Mouse (Mus musculus): Measurements from ENCODE around the gene Plb1. TPM values are rescaled to one million over a fixed set of nuclear protein-coding genes. Genes with fewer than 3 reads are reported as not detected.

Plb1 gene
- polyA plus RNA-seq, 1 experiment from 2014 or later, result not detected

DNA sequence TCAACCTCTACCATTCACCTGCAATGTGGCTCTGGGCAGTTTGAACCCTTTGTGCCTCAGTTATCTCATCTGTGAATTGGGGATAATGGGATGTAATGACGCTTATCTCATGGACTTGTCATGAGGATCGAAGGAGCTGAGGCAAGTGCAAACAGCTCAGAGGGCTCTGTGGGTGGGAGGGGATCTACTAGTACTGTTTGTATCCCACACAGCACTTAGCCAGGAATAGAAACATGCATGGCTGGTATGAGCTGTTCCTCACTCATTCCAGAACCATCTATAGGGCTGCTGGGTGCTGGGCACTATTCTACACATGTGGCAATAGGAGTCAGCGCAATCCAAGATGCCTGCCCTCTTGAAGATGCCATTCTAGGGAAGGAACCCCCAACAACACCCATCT is 32.9 kb upstream of the Plb1 start:
- Histone ChIP-seq H3K4me3 (ENCODE audit: low read depth, low read length) (no peak overlapping the region), H3K27ac (ENCODE audit: low read depth, low read length) (no peak overlapping the region), H3K4me1 (ENCODE audit: control insufficient read depth, insufficient read depth, low read length) (no peaks in the 10 kb centered on the region), H3K27me3 (ENCODE audit: control insufficient read depth, insufficient read depth, low read length) (no peaks in the 10 kb centered on the region), H3K4me2 (ENCODE audit: low read depth, low read length) (no peak overlapping the region), H3K9ac (replicated peaks; ENCODE audit: low read depth, low read length) (no peak overlapping the region), H3K36me3 (ENCODE audit: control insufficient read depth, insufficient read depth, low read length) (no peaks in the 10 kb centered on the region), H3K9me3 (ENCODE audit: control insufficient read depth, low read length) (no peaks in the 10 kb centered on the region)
- 96% methylated on average over 3 of the region's 3 CpGs for WGBS
- ATAC-seq (ENCODE audit: low read depth), result no peak

DNA sequence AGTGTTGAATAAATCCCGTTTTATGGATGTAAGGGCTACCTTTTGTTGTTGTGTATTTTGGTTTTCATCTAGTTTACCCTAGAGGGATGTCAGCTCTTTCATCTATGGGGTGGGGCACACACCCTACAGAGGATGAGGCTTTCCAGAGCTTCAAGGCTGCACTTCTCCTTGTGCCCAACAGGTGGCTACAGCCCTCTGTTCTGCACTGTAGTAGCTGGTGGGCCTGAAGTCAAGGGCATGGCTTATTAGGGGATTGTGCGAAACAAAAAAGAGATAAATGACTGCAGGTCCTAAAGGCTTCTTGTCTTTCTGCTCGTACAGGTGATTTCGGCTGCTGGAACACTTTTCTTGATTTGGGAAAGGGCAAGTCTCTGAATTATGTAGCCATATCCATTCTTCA is 27.9 kb upstream of the Plb1 start:
- ATAC-seq (ENCODE audit: low read depth), result no peak
- no peaks in the 10 kb centered on the region for H3K9me3 ChIP-seq (ENCODE audit: control insufficient read depth, low read length)
- H3K27me3 ChIP-seq (ENCODE audit: control insufficient read depth, insufficient read depth, low read length), result no peaks in the 10 kb centered on the region
- H3K9ac ChIP-seq (replicated peaks; ENCODE audit: low read depth, low read length), result no peak overlapping the region
- H3K4me2 ChIP-seq (ENCODE audit: low read depth, low read length), result no peak overlapping the region
- H3K4me1 ChIP-seq (ENCODE audit: control insufficient read depth, insufficient read depth, low read length), result no peaks in the 10 kb centered on the region
- 71% methylated on average over 4 of the region's 4 CpGs for WGBS
- H3K27ac ChIP-seq (ENCODE audit: low read depth, low read length), result no peak overlapping the region
- no peaks in the 10 kb centered on the region for H3K36me3 ChIP-seq (ENCODE audit: control insufficient read depth, insufficient read depth, low read length)
- no peak overlapping the region for H3K4me3 ChIP-seq (ENCODE audit: low read depth, low read length)

GRCm38 (mm10) chr5:32206726-32207125 is 25.8 kb upstream of the Plb1 start:
- H3K9ac ChIP-seq (replicated peaks; ENCODE audit: low read depth, low read length), result no peak overlapping the region
- H3K27ac ChIP-seq (ENCODE audit: low read depth, low read length), result no peak overlapping the region
- H3K27me3 ChIP-seq (ENCODE audit: control insufficient read depth, insufficient read depth, low read length), result no peaks in the 10 kb centered on the region
- no peaks in the 10 kb centered on the region for H3K9me3 ChIP-seq (ENCODE audit: control insufficient read depth, low read length)
- H3K4me1 ChIP-seq (ENCODE audit: control insufficient read depth, insufficient read depth, low read length), result no peaks in the 10 kb centered on the region
- H3K36me3 ChIP-seq (ENCODE audit: control insufficient read depth, insufficient read depth, low read length), result no peaks in the 10 kb centered on the region
- H3K4me2 ChIP-seq (ENCODE audit: low read depth, low read length), result no peak overlapping the region
- 79% methylated on average over 2 of the region's 2 CpGs for WGBS
- H3K4me3 ChIP-seq (ENCODE audit: low read depth, low read length), result no peak overlapping the region
- no peak for ATAC-seq (ENCODE audit: low read depth)

GRCm38 (mm10) chr5:32208460-32208859 is 24.0 kb upstream of the Plb1 start:
- 81% methylated on average over 8 of the region's 8 CpGs for WGBS
- no peaks in the 10 kb centered on the region for H3K36me3 ChIP-seq (ENCODE audit: control insufficient read depth, insufficient read depth, low read length)
- H3K27ac ChIP-seq (ENCODE audit: low read depth, low read length), result no peak overlapping the region
- no peaks in the 10 kb centered on the region for H3K9me3 ChIP-seq (ENCODE audit: control insufficient read depth, low read length)
- no peaks in the 10 kb centered on the region for H3K27me3 ChIP-seq (ENCODE audit: control insufficient read depth, insufficient read depth, low read length)
- H3K9ac ChIP-seq (replicated peaks; ENCODE audit: low read depth, low read length), result no peak overlapping the region
- ATAC-seq (ENCODE audit: low read depth), result no peak
- H3K4me3 ChIP-seq (ENCODE audit: low read depth, low read length), result no peak overlapping the region
- no peak overlapping the region for H3K4me2 ChIP-seq (ENCODE audit: low read depth, low read length)
- H3K4me1 ChIP-seq (ENCODE audit: control insufficient read depth, insufficient read depth, low read length), result no peaks in the 10 kb centered on the region

DNA sequence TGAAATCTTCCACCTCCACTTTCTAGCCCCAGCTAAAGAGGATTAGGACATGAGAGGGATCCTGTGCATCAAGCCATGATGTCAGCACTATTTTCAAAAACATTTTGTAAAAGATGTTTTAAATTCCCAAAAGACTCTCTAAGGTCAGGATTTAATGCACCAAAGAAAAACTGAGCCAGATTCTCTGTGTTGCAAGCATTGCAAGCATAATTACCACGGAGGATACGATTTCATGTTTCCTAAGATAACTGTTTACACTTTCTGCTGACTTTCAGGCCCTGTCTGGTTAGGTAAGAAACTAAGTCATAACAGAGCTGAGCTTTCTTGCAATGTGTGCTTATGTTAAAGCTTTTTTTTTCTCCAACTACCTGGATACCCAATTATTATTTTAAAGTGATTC is 21.5 kb upstream of the Plb1 start:
- Histone ChIP-seq H3K4me1 (ENCODE audit: control insufficient read depth, insufficient read depth, low read length) (no peaks in the 10 kb centered on the region), H3K9me3 (ENCODE audit: control insufficient read depth, low read length) (no peaks in the 10 kb centered on the region), H3K27ac (ENCODE audit: low read depth, low read length) (no peak overlapping the region), H3K27me3 (ENCODE audit: control insufficient read depth, insufficient read depth, low read length) (no peaks in the 10 kb centered on the region), H3K9ac (replicated peaks; ENCODE audit: low read depth, low read length) (no peak overlapping the region), H3K36me3 (ENCODE audit: control insufficient read depth, insufficient read depth, low read length) (no peaks in the 10 kb centered on the region), H3K4me2 (ENCODE audit: low read depth, low read length) (no peak overlapping the region), H3K4me3 (ENCODE audit: low read depth, low read length) (no peak overlapping the region)
- WGBS, result 80% methylated on average over 2 of the region's 2 CpGs
- no peak for ATAC-seq (ENCODE audit: low read depth)

DNA sequence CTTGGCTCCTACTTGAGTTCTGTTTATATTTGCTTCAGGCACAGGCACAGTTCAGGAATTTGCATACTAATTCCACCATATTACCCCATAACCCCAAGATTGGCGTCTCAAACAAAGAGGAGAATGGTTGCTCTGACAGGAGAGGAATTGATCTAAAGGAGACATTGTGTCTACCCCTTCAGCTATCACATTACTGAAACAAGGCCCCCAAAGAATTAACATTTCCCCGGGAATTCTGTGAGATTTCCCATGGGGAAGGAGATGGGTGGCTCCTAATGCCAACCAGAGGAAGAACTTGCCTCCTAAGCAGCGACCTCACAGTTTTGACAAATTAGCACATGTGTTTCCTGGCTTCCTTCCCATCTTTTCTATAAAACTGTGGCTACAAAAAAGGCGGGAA is 18.8 kb upstream of the Plb1 start:
- WGBS, result 46% methylated on average over 4 of the region's 4 CpGs
- H3K4me2 ChIP-seq (ENCODE audit: low read depth, low read length), result no peak overlapping the region
- no peaks in the 10 kb centered on the region for H3K27me3 ChIP-seq (ENCODE audit: control insufficient read depth, insufficient read depth, low read length)
- no peak overlapping the region for H3K4me3 ChIP-seq (ENCODE audit: low read depth, low read length)
- no peaks in the 10 kb centered on the region for H3K36me3 ChIP-seq (ENCODE audit: control insufficient read depth, insufficient read depth, low read length)
- ATAC-seq (ENCODE audit: low read depth), result no peak
- no peak overlapping the region for H3K27ac ChIP-seq (ENCODE audit: low read depth, low read length)
- H3K9me3 ChIP-seq (ENCODE audit: control insufficient read depth, low read length), result no peaks in the 10 kb centered on the region
- H3K4me1 ChIP-seq (ENCODE audit: control insufficient read depth, insufficient read depth, low read length), result no peaks in the 10 kb centered on the region
- no peak overlapping the region for H3K9ac ChIP-seq (replicated peaks; ENCODE audit: low read depth, low read length)

DNA sequence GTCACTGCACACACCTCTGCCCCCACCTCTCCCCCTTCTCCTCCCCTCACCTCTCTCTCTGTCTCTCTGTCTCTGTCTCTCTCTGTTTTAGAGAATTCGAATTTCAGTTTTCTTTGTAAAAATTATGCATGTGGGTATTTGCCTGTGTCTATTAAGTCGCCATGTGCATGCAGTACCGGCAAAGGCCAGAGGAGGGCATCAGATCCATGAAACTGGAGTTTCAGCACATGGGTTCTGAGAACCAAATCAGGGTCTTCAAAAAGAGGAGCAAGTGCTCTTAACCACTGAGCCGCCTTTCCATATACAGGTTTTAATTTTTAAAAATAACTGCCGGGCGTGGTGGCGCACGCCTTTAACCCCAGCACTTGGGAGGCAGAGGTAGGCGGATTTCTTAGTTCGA is 17.0 kb upstream of the Plb1 start:
- no peak for ATAC-seq (ENCODE audit: low read depth)
- H3K4me1 ChIP-seq (ENCODE audit: control insufficient read depth, insufficient read depth, low read length), result no peaks in the 10 kb centered on the region
- no peaks in the 10 kb centered on the region for H3K27me3 ChIP-seq (ENCODE audit: control insufficient read depth, insufficient read depth, low read length)
- WGBS, result 75% methylated on average over 10 of the region's 10 CpGs
- H3K9me3 ChIP-seq (ENCODE audit: control insufficient read depth, low read length), result no peaks in the 10 kb centered on the region
- no peaks in the 10 kb centered on the region for H3K36me3 ChIP-seq (ENCODE audit: control insufficient read depth, insufficient read depth, low read length)
- H3K4me2 ChIP-seq (ENCODE audit: low read depth, low read length), result no peak overlapping the region
- H3K9ac ChIP-seq (replicated peaks; ENCODE audit: low read depth, low read length), result no peak overlapping the region
- H3K27ac ChIP-seq (ENCODE audit: low read depth, low read length), result no peak overlapping the region
- H3K4me3 ChIP-seq (ENCODE audit: low read depth, low read length), result no peak overlapping the region

DNA sequence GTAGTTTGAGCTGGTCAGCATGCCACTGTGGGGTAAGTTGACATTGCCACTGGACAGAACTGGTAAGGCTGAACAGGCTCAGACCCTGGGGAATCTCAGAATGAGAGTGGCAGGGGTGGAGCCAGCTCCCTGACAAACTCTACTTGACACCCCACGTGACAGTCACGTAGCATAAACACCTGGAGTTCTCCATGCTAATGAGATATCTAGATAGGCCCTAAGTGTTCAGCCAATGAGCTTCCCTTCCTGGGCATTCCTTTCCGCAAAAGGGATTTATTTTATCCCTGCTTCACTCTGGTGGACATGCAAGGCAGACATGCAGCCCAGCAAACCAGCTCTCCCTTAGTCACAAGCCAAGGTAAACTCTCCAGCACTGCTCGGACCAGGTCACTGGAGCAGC is 16.0 kb upstream of the Plb1 start:
- Histone ChIP-seq H3K36me3 (ENCODE audit: control insufficient read depth, insufficient read depth, low read length) (no peaks in the 10 kb centered on the region), H3K27ac (ENCODE audit: low read depth, low read length) (no peak overlapping the region), H3K9me3 (ENCODE audit: control insufficient read depth, low read length) (no peaks in the 10 kb centered on the region), H3K4me3 (ENCODE audit: low read depth, low read length) (no peak overlapping the region), H3K4me1 (ENCODE audit: control insufficient read depth, insufficient read depth, low read length) (no peaks in the 10 kb centered on the region), H3K27me3 (ENCODE audit: control insufficient read depth, insufficient read depth, low read length) (no peaks in the 10 kb centered on the region), H3K4me2 (ENCODE audit: low read depth, low read length) (no peak overlapping the region), H3K9ac (replicated peaks; ENCODE audit: low read depth, low read length) (no peak overlapping the region)
- no peak for ATAC-seq (ENCODE audit: low read depth)
- WGBS, result 75% methylated on average over 4 of the region's 4 CpGs

GRCm38 (mm10) chr5:32217477-32217876 is 15.0 kb upstream of the Plb1 start:
- no peaks in the 10 kb centered on the region for H3K4me1 ChIP-seq (ENCODE audit: control insufficient read depth, insufficient read depth, low read length)
- H3K4me2 ChIP-seq (ENCODE audit: low read depth, low read length), result no peak overlapping the region
- no peaks in the 10 kb centered on the region for H3K36me3 ChIP-seq (ENCODE audit: control insufficient read depth, insufficient read depth, low read length)
- no peaks in the 10 kb centered on the region for H3K27me3 ChIP-seq (ENCODE audit: control insufficient read depth, insufficient read depth, low read length)
- no peak overlapping the region for H3K27ac ChIP-seq (ENCODE audit: low read depth, low read length)
- H3K9ac ChIP-seq (replicated peaks; ENCODE audit: low read depth, low read length), result no peak overlapping the region
- no peaks in the 10 kb centered on the region for H3K9me3 ChIP-seq (ENCODE audit: control insufficient read depth, low read length)
- ATAC-seq (ENCODE audit: low read depth), result no peak
- no peak overlapping the region for H3K4me3 ChIP-seq (ENCODE audit: low read depth, low read length)
- WGBS, result 86% methylated on average over 8 of the region's 8 CpGs

GRCm38 (mm10) chr5:32230372-32230771 is 2.1 kb upstream of the Plb1 start:
- 39% methylated on average over 4 of the region's 4 CpGs for WGBS
- Histone ChIP-seq H3K4me3 (ENCODE audit: low read depth, low read length) (no peak overlapping the region), H3K4me1 (ENCODE audit: control insufficient read depth, insufficient read depth, low read length) (no peaks in the 10 kb centered on the region), H3K27me3 (ENCODE audit: control insufficient read depth, insufficient read depth, low read length) (no peaks in the 10 kb centered on the region), H3K36me3 (ENCODE audit: control insufficient read depth, insufficient read depth, low read length) (no peaks in the 10 kb centered on the region), H3K9ac (replicated peaks; ENCODE audit: low read depth, low read length) (no peak overlapping the region), H3K27ac (ENCODE audit: low read depth, low read length) (no peak overlapping the region), H3K9me3 (ENCODE audit: control insufficient read depth, low read length) (no peaks in the 10 kb centered on the region), H3K4me2 (ENCODE audit: low read depth, low read length) (no peak overlapping the region)
- no peak for ATAC-seq (ENCODE audit: low read depth)
